In genomic region chr8:117673430-117673830, GRCm38 (mm10) we compare ENCODE assay signal across 8 mouse cellular contexts. TPM values are rescaled to one million over a fixed set of nuclear protein-coding genes. Genes with fewer than 3 reads are reported as not detected.
DNase-seq lines count a peak whose midpoint lies in the region; ATAC-seq and TF ChIP-seq lines count a peak whose summit lies in the region.

Gene Sdr42e1, minus strand, starts transcription at chr8:117673689.

- no peaks in the 10 kb centered on the region for H3K27me3 ChIP-seq in forebrain, postnatal 0 days (ENCODE audit: insufficient read depth, low read length)
- no peaks in the 10 kb centered on the region for H3K27me3 ChIP-seq in hindbrain, embryonic 11.5 days (ENCODE audit: control insufficient read depth, insufficient read depth, low read length)
- H3K27me3 ChIP-seq in lung, embryonic 16.5 days (ENCODE audit: control insufficient read depth, insufficient read depth, low read depth, low read length): peaks cover 4% of the 10 kb centered on the region; the same call in 1 of the 2 replicates

- H3K27ac ChIP-seq in forebrain, postnatal 0 days (ENCODE audit: low read depth, low read length): no peak within 1 kb of the TSS
- H3K27ac ChIP-seq in hindbrain, embryonic 11.5 days (ENCODE audit: low read depth, low read length): no peak within 1 kb of the TSS
- no peak within 1 kb of the TSS for H3K27ac ChIP-seq in lung, embryonic 16.5 days (ENCODE audit: low read length)
- H3K27ac ChIP-seq in olfactory bulb, adult 2 months (ENCODE audit: insufficient read depth, low read depth, low read length): no peak within 1 kb of the TSS

- no peaks in the 10 kb centered on the region for H3K9me3 ChIP-seq in forebrain, postnatal 0 days (ENCODE audit: low read length)
- H3K9me3 ChIP-seq in hindbrain, embryonic 11.5 days (ENCODE audit: control insufficient read depth, low read length): no peaks in the 10 kb centered on the region
- H3K9me3 ChIP-seq in lung, embryonic 16.5 days (ENCODE audit: control insufficient read depth, low read length): no peaks in the 10 kb centered on the region

- TF ChIP-seq CTCF in forebrain, postnatal 0 days (IDR thresholded peaks at IDR 0.05; ENCODE audit: low read depth): no peak
- TF ChIP-seq CTCF in olfactory bulb, adult 2 months (IDR thresholded peaks at IDR 0.05; ENCODE audit: insufficient read depth, low read depth, low read length): no peak

- peak within 1 kb of the TSS; percentile 76 for H3K4me2 ChIP-seq in forebrain, postnatal 0 days (ENCODE audit: low read depth)
- H3K4me2 ChIP-seq in hindbrain, embryonic 11.5 days (replicated peaks; ENCODE audit: low read depth, low read length): peak within 1 kb of the TSS; percentile 28
- H3K4me2 ChIP-seq in lung, embryonic 16.5 days (ENCODE audit: low read depth, low read length): peak within 1 kb of the TSS; percentile 73

- DNase-seq in A20 (ENCODE audit: low read depth, low spot score): peak; percentile 84
- DNase-seq in adrenal gland, postnatal 25 days: peak; percentile 38
- peak; percentile 62 for DNase-seq in forebrain, postnatal 0 days
- peak; percentile 50 for DNase-seq in hindbrain, embryonic 11.5 days (ENCODE audit: low spot score)
- peak; percentile 9 for DNase-seq in layer of hippocampus, adult 9-10 months (ENCODE audit: low spot score)
- peak; percentile 50 for DNase-seq in testis, postnatal 10 days (ENCODE audit: low spot score)

- H3K36me3 ChIP-seq in forebrain, postnatal 0 days (ENCODE audit: insufficient read depth): no peaks in the 10 kb centered on the region
- H3K36me3 ChIP-seq in hindbrain, embryonic 11.5 days (ENCODE audit: control insufficient read depth, insufficient read depth, low read length): no peaks in the 10 kb centered on the region
- H3K36me3 ChIP-seq in lung, embryonic 16.5 days (ENCODE audit: control insufficient read depth, insufficient read depth, low read length): no peaks in the 10 kb centered on the region

- H3K9ac ChIP-seq in forebrain, postnatal 0 days: peak within 1 kb of the TSS; percentile 50
- peak within 1 kb of the TSS; percentile 7; the same call in 1 of the 2 replicates for H3K9ac ChIP-seq in hindbrain, embryonic 11.5 days (ENCODE audit: low read depth, low read length)
- peak within 1 kb of the TSS; percentile 68 for H3K9ac ChIP-seq in lung, embryonic 16.5 days (ENCODE audit: low read length)

- WGBS in forebrain, postnatal 0 days: 18% methylated on average over 17 of the region's 17 CpGs
- WGBS in hindbrain, embryonic 11.5 days: 14% methylated on average over 17 of the region's 17 CpGs
- 4% methylated on average over 17 of the region's 17 CpGs for WGBS in lung, embryonic 16.5 days
- 17% methylated on average over 17 of the region's 17 CpGs for WGBS in olfactory bulb, adult 2 months

- no peaks in the 10 kb centered on the region for H3K4me1 ChIP-seq in forebrain, postnatal 0 days (ENCODE audit: insufficient read depth)
- H3K4me1 ChIP-seq in hindbrain, embryonic 11.5 days (replicated peaks; ENCODE audit: control insufficient read depth, insufficient read depth, low read length): no peaks in the 10 kb centered on the region
- H3K4me1 ChIP-seq in lung, embryonic 16.5 days (replicated peaks; ENCODE audit: control insufficient read depth, insufficient read depth, low read length): no peaks in the 10 kb centered on the region
- no peaks in the 10 kb centered on the region for H3K4me1 ChIP-seq in olfactory bulb, adult 2 months (ENCODE audit: control insufficient read depth, insufficient read depth, low read length)

- ATAC-seq in forebrain, postnatal 0 days: peak; percentile 14; the same call in 1 of the 2 replicates
- no peak for ATAC-seq in hindbrain, embryonic 11.5 days (ENCODE audit: low FRiP score)
- peak; percentile 36; the same call in 1 of the 2 replicates for ATAC-seq in lung, embryonic 16.5 days (ENCODE audit: low read depth)

- H3K4me3 ChIP-seq in forebrain, postnatal 0 days (ENCODE audit: low read depth, low read length): peak within 1 kb of the TSS; percentile 48
- H3K4me3 ChIP-seq in hindbrain, embryonic 11.5 days (ENCODE audit: low read depth, low read length): peak within 1 kb of the TSS; percentile 27
- peak within 1 kb of the TSS; percentile 61 for H3K4me3 ChIP-seq in lung, embryonic 16.5 days (ENCODE audit: low read length)
- H3K4me3 ChIP-seq in olfactory bulb, adult 2 months (ENCODE audit: insufficient read depth, low read depth, low read length): peak within 1 kb of the TSS; percentile 47

- no peak for TF ChIP-seq POLR2A in olfactory bulb, adult 2 months (IDR thresholded peaks at IDR 0.05; ENCODE audit: insufficient read depth, low read depth, low read length)

RNA-seq across cellular contexts. Expression of gene Sdr42e1, which starts in this region (rescaled TPM):
- 1.7 and 2.2 TPM in 2 replicates for total RNA-seq in adrenal gland, postnatal 25 days (2021)
- 3.5 and 6.9 TPM in 2 replicates for total RNA-seq in forebrain, postnatal 0 days (2014; rRNA removed)
- 1.9 and 2.8 TPM in 2 replicates for polyA plus RNA-seq in forebrain, postnatal 0 days (2015; fragmentation: Nextera tagmentation; extraction: Ambion mirVana)
- polyA plus RNA-seq in hindbrain, embryonic 11.5 days (2014; fragmentation: Nextera tagmentation; extraction: Ambion mirVana): 0.74 and 1.1 TPM in 2 replicates
- 4.0 and 4.2 TPM in 2 replicates for polyA plus RNA-seq in lung, embryonic 16.5 days (2015; fragmentation: Nextera tagmentation; extraction: Ambion mirVana)
- polyA plus RNA-seq in olfactory bulb, adult 2 months (2012; ENCODE audit: insufficient read depth, insufficient read length, low replicate concordance, missing spikeins): not detected in 2 replicates

Comparison
In these comparisons a context has a peak if more than half of its experiments do, and no peak if none do; other contexts are left out.
1. DNase-seq: peak in every context shown above with its lines; median percentile 84 in A20; 62 in forebrain, postnatal 0 days; 50 in hindbrain, embryonic 11.5 days; 50 in testis, postnatal 10 days; 38 in adrenal gland, postnatal 25 days; 9 in layer of hippocampus, adult 9-10 months.
2. H3K9ac ChIP-seq: peak in every context shown above with its lines; median percentile 68 in lung, embryonic 16.5 days; 50 in forebrain, postnatal 0 days; 7 in hindbrain, embryonic 11.5 days.